Comparison of ENCODE assay signal across 17 mouse cellular contexts in the genomic region with DNA sequence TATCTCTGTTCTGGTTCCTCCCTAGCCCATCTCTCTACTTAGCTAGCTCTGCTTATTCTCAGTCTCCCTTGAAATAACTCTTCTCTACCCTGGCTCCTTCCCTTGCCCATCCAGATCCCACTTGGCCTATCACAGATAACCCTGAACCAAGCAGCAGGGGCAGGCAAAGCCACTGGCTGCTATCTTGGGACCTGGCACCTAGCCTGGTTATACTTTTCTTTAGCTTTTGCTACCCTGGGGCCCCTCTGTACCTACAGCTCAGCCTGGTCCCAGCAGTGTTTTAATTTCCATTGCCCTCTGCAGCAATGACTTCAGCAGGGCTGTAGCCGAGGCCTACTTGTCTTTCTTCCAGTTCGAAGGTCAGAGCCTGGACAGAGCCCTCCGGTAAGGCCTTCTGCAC.
"Had no signal": no experiment of that assay in that cellular context is flagged by ENCODE, and none has a peak within 500 bp of the region (broad histone marks: within the 10 kb centered on the region; RNA-seq: fewer than 3 reads in every experiment).

No protein-coding gene starts in this region.

- H3K27ac ChIP-seq: lung, embryonic 15.5 days; macrophage; midbrain, embryonic 13.5 days; midbrain, embryonic 15.5 days; neural tube, embryonic 12.5 days; stomach, embryonic 15.5 days; stomach, postnatal 0 days had no signal

- H3K9ac ChIP-seq: lung, embryonic 15.5 days; midbrain, embryonic 13.5 days; midbrain, embryonic 15.5 days; neural tube, embryonic 12.5 days; stomach, embryonic 15.5 days had no signal

- H3K4me3 ChIP-seq: lung, embryonic 15.5 days; megakaryocyte, embryonic 14.5 days; midbrain, embryonic 13.5 days; midbrain, embryonic 15.5 days; neural tube, embryonic 12.5 days; stomach, embryonic 15.5 days had no signal

- ATAC-seq: lung, postnatal 0 days; midbrain, embryonic 13.5 days; midbrain, embryonic 15.5 days had no signal

- H3K4me2 ChIP-seq: lung, embryonic 15.5 days; midbrain, embryonic 11.5 days; midbrain, embryonic 13.5 days; midbrain, embryonic 15.5 days; neural tube, embryonic 12.5 days; stomach, embryonic 15.5 days had no signal

- H3K27me3 ChIP-seq: lung, embryonic 15.5 days; megakaryocyte, embryonic 14.5 days; midbrain, embryonic 15.5 days; neural tube, embryonic 12.5 days; stomach, embryonic 15.5 days had no signal

- H3K36me3 ChIP-seq: lung, embryonic 15.5 days; midbrain, embryonic 13.5 days; midbrain, embryonic 15.5 days; neural tube, embryonic 12.5 days; stomach, embryonic 15.5 days had no signal

- H3K9me3 ChIP-seq: lung, embryonic 15.5 days; megakaryocyte, embryonic 14.5 days; midbrain, embryonic 13.5 days; midbrain, embryonic 15.5 days; neural tube, embryonic 12.5 days; stomach, embryonic 15.5 days had no signal

- DNase-seq: lung, adult 2 months; lung, postnatal 14 days; lung, postnatal 36 days; right cerebral cortex, postnatal 14 days; thymus, adult 2 months; thymus, postnatal 25 days; thymus, postnatal 4 days had no signal

- H3K4me1 ChIP-seq: stomach, embryonic 15.5 days had no signal
